Mouse (Mus musculus) heart, embryonic 11.5 days (tissue): ENCODE measurements around the gene Taf4. TPM values are rescaled to one million over a fixed set of nuclear protein-coding genes. Genes with fewer than 3 reads are reported as not detected.

Experiments used
- ATAC-seq: fragments of 200-750 bp; cut with Nextera tagmentation; replicated peaks from 2 replicates; pipeline ENCODE4 v1.8.0; 2017; ENCODE audit warnings: moderate library complexity; ENCODE audit not compliant: insufficient number of reproducible peaks, low FRiP score, low TSS enrichment
- H3K27ac ChIP-seq: fragments of 300-500 bp; sonication (generic); 2 replicates; pipeline ENCODE4 v1.5.1; 2014; ENCODE audit warnings: mild to moderate bottlenecking, low read depth, low read length
- H3K27me3 ChIP-seq: fragments of 300-500 bp; sonication (generic); 2 replicates; pipeline ENCODE4 v1.6.1; 2014; ENCODE audit warnings: mild to moderate bottlenecking, low read length, mixed read lengths; ENCODE audit not compliant: control insufficient read depth, insufficient read depth
- H3K36me3 ChIP-seq: fragments of 300-500 bp; sonication (generic); 2 replicates; pipeline ENCODE4 v1.6.1; 2014; ENCODE audit warnings: mild to moderate bottlenecking, low read length, moderate library complexity, mixed read lengths; ENCODE audit not compliant: control insufficient read depth, insufficient read depth
- H3K4me1 ChIP-seq: fragments of 300-500 bp; sonication (generic); 2 replicates; pipeline ENCODE4 v1.6.1; 2014; ENCODE audit warnings: low read length; ENCODE audit not compliant: control insufficient read depth, insufficient read depth
- H3K4me2 ChIP-seq: fragments of 300-500 bp; sonication (generic); 2 replicates; pipeline ENCODE4 v1.6.1; 2014; ENCODE audit warnings: mild to moderate bottlenecking, moderate library complexity
- H3K4me3 ChIP-seq: fragments of 300-500 bp; sonication (generic); 2 replicates; pipeline ENCODE4 v1.5.1; 2014; ENCODE audit warnings: low read depth, low read length
- H3K9ac ChIP-seq: fragments of 300-500 bp; sonication (generic); 2 replicates; pipeline ENCODE4 v1.6.1; 2014; ENCODE audit warnings: mild to moderate bottlenecking, low read depth, low read length, moderate library complexity
- H3K9me3 ChIP-seq: fragments of 300-500 bp; sonication (generic); replicated peaks from 2 replicates; pipeline ENCODE4 v1.6.1; 2016; ENCODE audit warnings: low read length; ENCODE audit not compliant: control insufficient read depth
- WGBS: fragments of 180-500 bp; shearing (Covaris S2); extraction: QIAGEN DNeasy Blood & Tissue Kit; methylation state at CpG from one replicate; pipeline ENCODE4 v1.1.7; 2014; ENCODE audit not compliant: insufficient replicate concordance; 5-methylcytosine and 5-hydroxymethylcytosine counted together
- polyA plus RNA-seq: library from polyadenylated mRNA; unstranded; fragments of >200 nt; fragmentation: Nextera tagmentation; extraction: Ambion mirVana; gene quantifications from 2 replicates; pipeline ENCODE4 v1.2.1, GENCODE M21; 2014

Gene Taf4
- polyA plus RNA-seq, 1 experiment from 2014 or later, result 4.2 TPM

DNA sequence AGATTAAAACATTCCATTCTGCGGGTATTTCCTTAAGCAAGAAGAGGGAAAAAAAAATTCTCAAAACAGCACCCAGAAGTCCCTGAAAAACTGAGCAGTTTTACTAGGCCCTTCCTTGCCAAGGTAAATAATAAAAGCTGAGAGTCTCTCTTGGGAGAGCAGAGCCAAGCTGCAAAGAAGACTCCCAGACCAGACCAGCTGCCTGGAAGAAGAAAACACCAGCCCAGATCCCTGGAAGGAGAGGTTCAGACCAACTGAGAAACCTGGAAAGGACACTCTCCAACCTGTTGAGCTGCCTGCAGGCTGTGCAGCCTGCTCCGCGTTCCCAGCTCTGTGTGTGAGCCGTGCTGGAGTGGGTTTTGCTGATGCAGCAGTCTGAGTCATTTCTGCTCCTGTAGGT, 41.2 kb upstream of the Taf4 start:
- Histone ChIP-seq H3K9ac (no peak overlapping the region), H3K4me3 (no peak overlapping the region), H3K27me3 (peaks cover 19% of the 10 kb centered on the region; the same call in 1 of the 2 replicates), H3K27ac (no peak overlapping the region), H3K9me3 (no peaks in the 10 kb centered on the region), H3K36me3 (no peaks in the 10 kb centered on the region), H3K4me2 (no peak overlapping the region), H3K4me1 (peaks cover 5% of the 10 kb centered on the region; the same call in 1 of the 2 replicates)
- ATAC-seq, result no peak
- WGBS, result 62% methylated on average over 4 of the region's 4 CpGs

DNA sequence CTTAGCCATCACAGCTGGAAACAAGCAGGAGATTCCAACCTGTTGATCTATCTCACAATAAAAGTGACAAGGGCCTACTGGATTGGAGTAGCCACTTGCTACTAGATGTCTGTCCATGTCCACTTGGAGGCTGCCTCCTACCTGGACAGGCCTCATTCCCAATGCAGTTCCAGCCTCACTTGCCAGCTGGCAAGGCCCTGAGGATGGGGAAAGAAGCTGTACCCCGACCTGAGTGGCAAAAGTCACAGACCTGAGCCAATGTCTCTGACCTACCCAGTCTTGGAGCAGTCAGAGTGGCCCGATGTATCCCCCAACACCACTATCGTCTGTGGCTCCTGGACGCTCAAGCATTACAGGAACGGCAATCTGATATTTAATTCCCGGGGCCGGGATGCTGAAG, 37.2 kb upstream of the Taf4 start:
- WGBS, result 85% methylated on average over 7 of the region's 7 CpGs
- Histone ChIP-seq H3K4me2 (no peak overlapping the region), H3K9me3 (no peaks in the 10 kb centered on the region), H3K9ac (no peak overlapping the region), H3K27ac (no peak overlapping the region), H3K4me1 (peaks cover 5% of the 10 kb centered on the region; the same call in 1 of the 2 replicates), H3K36me3 (no peaks in the 10 kb centered on the region), H3K4me3 (no peak overlapping the region), H3K27me3 (peaks cover 7% of the 10 kb centered on the region; the same call in 1 of the 2 replicates)
- ATAC-seq, result no peak

DNA sequence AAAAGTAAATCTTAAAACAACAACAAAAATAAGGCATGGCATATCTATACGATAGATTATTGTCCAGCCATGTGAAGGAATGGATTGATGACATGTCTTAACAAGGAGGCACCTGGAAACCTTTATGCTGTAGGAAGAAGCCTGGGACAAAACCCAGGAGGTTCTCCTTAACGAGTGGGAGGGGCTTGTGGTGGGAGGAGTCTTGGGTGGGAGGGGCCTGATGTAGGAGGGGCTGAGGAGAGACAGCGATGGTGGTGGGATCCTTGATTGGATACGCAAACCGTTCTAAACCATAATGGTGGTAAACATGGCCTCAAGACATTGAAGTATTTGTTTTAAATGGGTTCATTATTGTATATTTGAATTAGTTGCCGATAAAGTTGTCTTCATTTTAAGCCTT, 34.9 kb upstream of the Taf4 start:
- ATAC-seq, result no peak
- WGBS, result 79% methylated on average over 6 of the region's 6 CpGs
- Histone ChIP-seq H3K9me3 (no peaks in the 10 kb centered on the region), H3K4me2 (no peak overlapping the region), H3K36me3 (no peaks in the 10 kb centered on the region), H3K4me1 (no peaks in the 10 kb centered on the region), H3K4me3 (no peak overlapping the region), H3K9ac (no peak overlapping the region), H3K27ac (no peak overlapping the region), H3K27me3 (peaks cover 2% of the 10 kb centered on the region; the same call in 1 of the 2 replicates)

DNA sequence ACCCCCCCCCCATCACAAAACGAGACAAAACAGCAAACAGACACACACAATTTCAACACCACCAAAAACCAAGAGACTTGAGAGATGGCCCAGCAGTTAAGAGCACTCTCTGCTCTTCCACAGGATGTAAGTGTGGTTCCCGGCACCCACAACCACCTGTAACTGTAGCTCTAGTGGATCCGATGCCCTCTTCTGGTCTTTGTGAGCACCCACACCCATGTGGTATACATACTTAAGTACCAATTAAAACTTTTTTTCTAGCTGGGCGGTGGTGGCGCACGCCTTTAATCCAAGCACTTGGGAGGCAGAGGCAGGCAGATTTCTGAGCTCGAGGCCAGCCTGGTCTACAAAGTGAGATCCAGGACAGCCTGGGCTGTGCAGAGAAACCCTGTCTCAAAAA, 34.2 kb upstream of the Taf4 start:
- Histone ChIP-seq H3K27ac (no peak overlapping the region), H3K4me2 (no peak overlapping the region), H3K36me3 (no peaks in the 10 kb centered on the region), H3K9me3 (no peaks in the 10 kb centered on the region), H3K4me3 (no peak overlapping the region), H3K9ac (no peak overlapping the region), H3K4me1 (no peaks in the 10 kb centered on the region), H3K27me3 (peaks cover 5% of the 10 kb centered on the region; the same call in 1 of the 2 replicates)
- 87% methylated on average over 7 of the region's 7 CpGs for WGBS
- ATAC-seq, result no peak

DNA sequence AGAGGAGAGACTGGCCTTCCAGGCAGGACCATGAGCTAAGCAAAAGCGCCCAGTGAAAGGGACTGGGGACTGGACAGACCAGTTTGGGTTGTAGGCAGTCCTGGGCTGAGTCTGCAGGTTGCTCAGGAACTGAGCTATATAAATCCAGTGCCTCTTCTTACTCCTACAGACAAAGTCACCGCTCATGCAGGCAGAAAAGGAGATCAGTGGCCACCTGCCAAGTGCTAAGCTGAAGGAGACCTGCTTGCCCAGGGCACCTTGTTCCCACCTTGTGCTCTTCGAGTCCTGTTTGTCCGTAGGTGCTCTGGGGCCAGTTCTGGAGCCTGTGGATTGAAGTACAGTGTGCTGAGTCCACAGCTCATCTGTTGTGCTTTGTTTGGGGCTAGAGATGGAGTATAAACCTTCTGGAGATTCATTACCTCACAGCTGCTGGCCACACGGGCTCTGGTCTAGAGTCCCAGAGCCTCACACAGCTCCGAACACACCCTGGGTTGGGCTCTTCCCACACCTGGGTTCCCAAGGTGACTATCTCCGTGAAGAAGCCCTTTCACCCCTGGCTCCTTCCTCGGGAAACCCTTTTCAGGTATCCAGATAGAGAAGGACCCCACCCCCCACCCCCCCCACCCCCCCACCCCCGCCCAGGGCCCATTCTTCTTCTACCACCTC, 30.0 kb upstream of the Taf4 start:
- Histone ChIP-seq H3K4me2 (no peak overlapping the region), H3K9me3 (no peaks in the 10 kb centered on the region), H3K36me3 (no peaks in the 10 kb centered on the region), H3K4me1 (no peaks in the 10 kb centered on the region), H3K9ac (no peak overlapping the region), H3K27ac (no peak overlapping the region), H3K4me3 (no peak overlapping the region), H3K27me3 (peaks cover 5% of the 10 kb centered on the region; the same call in 1 of the 2 replicates)
- WGBS, result 38% methylated on average over 9 of the region's 9 CpGs
- no peak for ATAC-seq

DNA sequence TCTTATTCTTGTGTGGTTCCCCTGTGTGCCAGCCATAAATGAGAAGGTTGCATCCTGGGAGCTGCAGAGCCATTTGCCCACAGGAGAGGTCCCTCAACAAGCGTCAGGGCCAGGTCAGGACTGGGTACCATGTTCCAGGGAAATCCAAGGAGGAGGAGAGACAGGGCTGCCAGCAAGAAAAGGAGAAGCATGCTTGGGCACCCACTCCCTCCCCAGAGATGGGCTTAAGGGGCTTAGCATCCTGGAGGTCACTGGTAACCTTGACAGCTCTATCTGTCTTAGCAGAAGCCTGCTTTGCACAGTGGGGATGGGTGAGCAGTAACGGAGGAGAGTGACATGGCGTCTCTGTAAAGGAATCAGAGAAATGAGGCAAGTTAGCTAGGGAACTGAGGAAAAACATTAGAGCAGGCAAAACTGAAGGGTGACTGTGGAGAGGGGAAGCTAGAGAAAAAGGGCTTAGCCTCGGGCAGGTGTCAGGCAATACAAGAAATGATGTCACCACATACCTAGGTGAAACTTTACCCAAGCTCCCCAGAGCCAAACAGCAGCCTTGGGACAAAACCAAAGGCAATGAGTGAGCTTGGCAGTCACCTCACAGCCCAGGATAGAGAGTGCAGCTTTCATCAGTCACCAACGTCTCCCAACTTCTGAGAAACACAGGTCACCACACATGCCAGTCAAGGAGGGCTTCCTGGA, 29.4 kb upstream of the Taf4 start:
- ATAC-seq, result no peak
- no peak overlapping the region for H3K4me3 ChIP-seq
- H3K9ac ChIP-seq, result no peak overlapping the region
- H3K9me3 ChIP-seq, result no peaks in the 10 kb centered on the region
- no peaks in the 10 kb centered on the region for H3K4me1 ChIP-seq
- H3K27me3 ChIP-seq, result peaks cover 5% of the 10 kb centered on the region; the same call in 1 of the 2 replicates
- H3K4me2 ChIP-seq, result no peak overlapping the region
- 46% methylated on average over 5 of the region's 5 CpGs for WGBS
- H3K27ac ChIP-seq, result no peak overlapping the region
- no peaks in the 10 kb centered on the region for H3K36me3 ChIP-seq

DNA sequence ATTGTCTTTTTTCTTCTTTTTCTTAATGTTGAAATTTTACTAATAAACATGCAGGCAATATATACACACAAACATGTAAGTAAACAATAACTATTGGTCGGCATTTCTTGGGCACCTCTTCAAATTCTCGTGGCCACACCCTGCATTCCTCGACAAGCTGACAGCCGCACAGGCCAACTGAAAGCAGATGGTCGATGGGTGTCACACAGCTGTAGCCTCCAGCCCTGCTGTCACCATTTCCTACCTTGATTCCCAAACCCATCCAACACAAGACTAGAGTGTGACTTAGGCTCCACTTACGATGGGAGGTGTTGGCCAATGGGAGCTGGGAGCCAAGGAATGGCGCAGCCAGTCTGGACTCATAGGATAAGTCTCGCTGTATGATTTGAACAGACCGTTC, 25.2 kb upstream of the Taf4 start:
- H3K4me2 ChIP-seq, result no peak overlapping the region
- no peaks in the 10 kb centered on the region for H3K4me1 ChIP-seq
- ATAC-seq, result no peak
- WGBS, result 83% methylated on average over 9 of the region's 9 CpGs
- no peak overlapping the region for H3K27ac ChIP-seq
- no peak overlapping the region for H3K9ac ChIP-seq
- H3K27me3 ChIP-seq, result peaks cover 5% of the 10 kb centered on the region; the same call in 1 of the 2 replicates
- no peaks in the 10 kb centered on the region for H3K9me3 ChIP-seq
- no peaks in the 10 kb centered on the region for H3K36me3 ChIP-seq
- H3K4me3 ChIP-seq, result no peak overlapping the region

DNA sequence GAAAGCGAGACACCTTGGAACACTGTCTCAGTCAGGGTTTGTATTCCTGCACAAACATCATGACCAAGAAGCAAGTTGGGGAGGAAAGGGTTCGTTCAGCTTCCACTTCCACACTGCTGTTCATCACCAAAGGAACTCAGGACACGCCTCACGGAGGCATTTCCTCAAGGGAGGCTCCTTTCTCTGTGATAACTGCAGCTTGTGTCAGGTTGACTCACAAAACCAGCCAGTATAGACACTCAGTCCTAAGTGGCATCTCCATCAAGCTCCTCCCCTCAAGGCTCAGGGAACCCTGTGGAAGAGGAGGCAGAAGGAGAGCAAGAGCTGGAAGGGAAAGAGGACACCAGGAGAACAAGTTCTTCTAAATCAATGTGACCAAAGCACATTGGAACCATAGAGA, 22.0 kb upstream of the Taf4 start:
- Histone ChIP-seq H3K27ac (no peak overlapping the region), H3K36me3 (no peaks in the 10 kb centered on the region), H3K27me3 (no peaks in the 10 kb centered on the region), H3K9ac (no peak overlapping the region), H3K9me3 (no peaks in the 10 kb centered on the region), H3K4me2 (no peak overlapping the region), H3K4me1 (no peaks in the 10 kb centered on the region), H3K4me3 (no peak overlapping the region)
- 60% methylated on average over 4 of the region's 4 CpGs for WGBS
- ATAC-seq, result no peak

DNA sequence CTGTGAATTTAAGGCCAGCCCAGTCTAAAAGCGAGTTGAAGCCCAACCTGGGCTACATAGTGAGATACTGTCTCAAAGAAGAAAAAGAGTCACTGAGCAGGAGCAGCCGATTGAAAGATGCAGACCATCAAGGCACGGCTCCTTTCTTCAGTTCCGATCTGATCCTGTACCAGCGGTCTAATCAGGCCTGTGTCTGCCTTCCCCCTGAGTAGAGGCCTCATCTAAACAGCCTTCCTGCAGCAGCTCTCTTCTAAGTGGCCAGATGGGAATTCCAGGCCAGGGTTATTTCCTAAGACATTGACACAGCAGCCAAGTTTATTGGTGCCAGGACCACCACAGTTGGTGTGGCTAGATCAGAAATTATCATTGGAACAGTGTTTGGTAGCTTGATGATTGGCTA, 16.6 kb upstream of the Taf4 start:
- 63% methylated on average over 5 of the region's 5 CpGs for WGBS
- H3K36me3 ChIP-seq, result no peaks in the 10 kb centered on the region
- H3K4me1 ChIP-seq, result no peaks in the 10 kb centered on the region
- H3K27me3 ChIP-seq, result no peaks in the 10 kb centered on the region
- H3K9me3 ChIP-seq, result no peaks in the 10 kb centered on the region
- H3K4me2 ChIP-seq, result no peak overlapping the region
- no peak overlapping the region for H3K9ac ChIP-seq
- no peak for ATAC-seq
- H3K27ac ChIP-seq, result no peak overlapping the region
- H3K4me3 ChIP-seq, result no peak overlapping the region
